Mouse (Mus musculus): ENCODE results near the gene Dync1h1. TPM values are rescaled to one million over a fixed set of nuclear protein-coding genes. Genes with fewer than 3 reads are reported as not detected.
"Not testable (repeated sequence)": the region's sequence is repeated elsewhere in the genome, so short reads cannot be mapped to it uniquely, and the experiment has no call there.

Dync1h1 gene
- polyA plus RNA-seq, 1 experiment from 2014 or later, result 51.0 TPM

- Histone ChIP-seq H3K27me3 (ENCODE audit: control insufficient read depth, insufficient read depth, low read length) (no peaks in the 10 kb centered on the region), H3K9me3 (replicated peaks; ENCODE audit: control insufficient read depth, low read length) (no peaks in the 10 kb centered on the region), H3K36me3 (ENCODE audit: control insufficient read depth, insufficient read depth, low read length) (no peaks in the 10 kb centered on the region), H3K27ac (ENCODE audit: low read depth, low read length) (no peak within 1 kb of the TSS; the same call in 1 of the 2 replicates), H3K4me3 (ENCODE audit: low read depth, low read length) (no peak within 1 kb of the TSS), H3K9ac (ENCODE audit: low read depth, low read length) (0 out of 2 replicates have a peak within 1 kb of the TSS, but pooled peaks have one; percentile 22), H3K4me1 (ENCODE audit: control insufficient read depth, insufficient read depth, low read length) (peaks cover 21% of the 10 kb centered on the region), H3K4me2 (peak within 1 kb of the TSS; percentile 6; the same call in 1 of the 2 replicates)
- 50% methylated on average over 4 of the region's 4 CpGs for WGBS (ENCODE audit: insufficient replicate concordance)
- ATAC-seq (replicated peaks; ENCODE audit: insufficient number of reproducible peaks, low FRiP score, low TSS enrichment), result no peak
Observed at GRCm38 (mm10) chr12:110702556-110702955, 101.3 kb downstream of the Dync1h1 start, which contains the start of gene Hsp90aa1. Gene Hsp90aa1, minus strand, starts transcription at chr12:110702728.

- 0 out of 2 replicates have a peak, but pooled peaks have one; percentile 32 for ATAC-seq (replicated peaks; ENCODE audit: insufficient number of reproducible peaks, low FRiP score, low TSS enrichment)
- Histone ChIP-seq H3K27ac (ENCODE audit: low read depth, low read length) (no peak overlapping the region), H3K4me3 (ENCODE audit: low read depth, low read length) (no peak overlapping the region), H3K4me1 (ENCODE audit: control insufficient read depth, insufficient read depth, low read length) (peaks cover 21% of the 10 kb centered on the region), H3K9ac (ENCODE audit: low read depth, low read length) (0 out of 2 replicates have a peak overlapping the region, but pooled peaks have one; percentile 4), H3K9me3 (replicated peaks; ENCODE audit: control insufficient read depth, low read length) (no peaks in the 10 kb centered on the region), H3K36me3 (ENCODE audit: control insufficient read depth, insufficient read depth, low read length) (no peaks in the 10 kb centered on the region), H3K4me2 (peak overlapping the region; percentile 6; the same call in 1 of the 2 replicates), H3K27me3 (ENCODE audit: control insufficient read depth, insufficient read depth, low read length) (no peaks in the 10 kb centered on the region)
- WGBS (ENCODE audit: insufficient replicate concordance), result 20% methylated on average over 8 of the region's 8 CpGs
Observed at GRCm38 (mm10) chr12:110703008-110703471, 101.8 kb downstream of the Dync1h1 start.

- WGBS (ENCODE audit: insufficient replicate concordance), result 66% methylated on average over 7 of the region's 7 CpGs
- no peak for ATAC-seq (replicated peaks; ENCODE audit: insufficient number of reproducible peaks, low FRiP score, low TSS enrichment)
Observed at GRCm38 (mm10) chr12:110703682-110704081, 102.4 kb downstream of the Dync1h1 start.

GRCm38 (mm10) chr12:110705419-110705818, 104.2 kb downstream of the Dync1h1 start:
- ATAC-seq (replicated peaks; ENCODE audit: insufficient number of reproducible peaks, low FRiP score, low TSS enrichment); H3K27ac ChIP-seq (ENCODE audit: low read depth, low read length); H3K4me3 ChIP-seq (ENCODE audit: low read depth, low read length); H3K9me3 ChIP-seq (replicated peaks; ENCODE audit: control insufficient read depth, low read length); H3K36me3 ChIP-seq (ENCODE audit: control insufficient read depth, insufficient read depth, low read length); H3K9ac ChIP-seq (ENCODE audit: low read depth, low read length); H3K4me2 ChIP-seq; H3K27me3 ChIP-seq (ENCODE audit: control insufficient read depth, insufficient read depth, low read length): not testable (repeated sequence)
- peaks cover 15% of the 10 kb centered on the region; the same call in 1 of the 2 replicates for H3K4me1 ChIP-seq (ENCODE audit: control insufficient read depth, insufficient read depth, low read length)
- WGBS (ENCODE audit: insufficient replicate concordance), result 89% methylated on average over 4 of the region's 4 CpGs

More at GRCm38 (mm10) chr12:110703682-110704081, 102.4 kb downstream of the Dync1h1 start:
- H3K27ac ChIP-seq (ENCODE audit: low read depth, low read length), result no peak overlapping the region
- H3K4me1 ChIP-seq (ENCODE audit: control insufficient read depth, insufficient read depth, low read length), result peaks cover 18% of the 10 kb centered on the region
- no peaks in the 10 kb centered on the region for H3K27me3 ChIP-seq (ENCODE audit: control insufficient read depth, insufficient read depth, low read length)
- no peak overlapping the region for H3K4me3 ChIP-seq (ENCODE audit: low read depth, low read length)
- H3K4me2 ChIP-seq, result no peak overlapping the region
- H3K36me3 ChIP-seq (ENCODE audit: control insufficient read depth, insufficient read depth, low read length), result no peaks in the 10 kb centered on the region
- H3K9me3 ChIP-seq (replicated peaks; ENCODE audit: control insufficient read depth, low read length), result no peaks in the 10 kb centered on the region
- no peak overlapping the region for H3K9ac ChIP-seq (ENCODE audit: low read depth, low read length)

GRCm38 (mm10) chr12:110706337-110707231, 105.3 kb downstream of the Dync1h1 start:
- WGBS (ENCODE audit: insufficient replicate concordance), result 1% methylated on average over 27 of the region's 27 CpGs
- Histone ChIP-seq H3K27ac (ENCODE audit: low read depth, low read length) (peak overlapping the region; percentile 46; the same call in 1 of the 2 replicates), H3K4me1 (ENCODE audit: control insufficient read depth, insufficient read depth, low read length) (peaks cover 13% of the 10 kb centered on the region; the same call in 1 of the 2 replicates), H3K4me2 (peak overlapping the region; percentile 75), H3K4me3 (ENCODE audit: low read depth, low read length) (peak overlapping the region; percentile 51), H3K27me3 (ENCODE audit: control insufficient read depth, insufficient read depth, low read length) (no peaks in the 10 kb centered on the region), H3K36me3 (ENCODE audit: control insufficient read depth, insufficient read depth, low read length) (no peaks in the 10 kb centered on the region), H3K9ac (ENCODE audit: low read depth, low read length) (peak overlapping the region; percentile 72), H3K9me3 (replicated peaks; ENCODE audit: control insufficient read depth, low read length) (no peaks in the 10 kb centered on the region)
- ATAC-seq (replicated peaks; ENCODE audit: insufficient number of reproducible peaks, low FRiP score, low TSS enrichment), result peak; percentile 76; the same call in 1 of the 2 replicates

GRCm38 (mm10) chr12:110707451-110707850, 106.2 kb downstream of the Dync1h1 start:
- no peaks in the 10 kb centered on the region for H3K27me3 ChIP-seq (ENCODE audit: control insufficient read depth, insufficient read depth, low read length)
- no peak overlapping the region for H3K9ac ChIP-seq (ENCODE audit: low read depth, low read length)
- ATAC-seq (replicated peaks; ENCODE audit: insufficient number of reproducible peaks, low FRiP score, low TSS enrichment), result no peak
- 85% methylated on average over 7 of the region's 7 CpGs for WGBS (ENCODE audit: insufficient replicate concordance)
- H3K4me3 ChIP-seq (ENCODE audit: low read depth, low read length), result no peak overlapping the region
- H3K4me2 ChIP-seq, result peak overlapping the region; percentile 75
- H3K4me1 ChIP-seq (ENCODE audit: control insufficient read depth, insufficient read depth, low read length), result peaks cover 9% of the 10 kb centered on the region; the same call in 1 of the 2 replicates
- no peak overlapping the region for H3K27ac ChIP-seq (ENCODE audit: low read depth, low read length)
- H3K36me3 ChIP-seq (ENCODE audit: control insufficient read depth, insufficient read depth, low read length), result no peaks in the 10 kb centered on the region
- H3K9me3 ChIP-seq (replicated peaks; ENCODE audit: control insufficient read depth, low read length), result no peaks in the 10 kb centered on the region

- H3K9me3 ChIP-seq (replicated peaks; ENCODE audit: control insufficient read depth, low read length), result no peaks in the 10 kb centered on the region
- H3K4me1 ChIP-seq (ENCODE audit: control insufficient read depth, insufficient read depth, low read length), result peaks cover 5% of the 10 kb centered on the region; the same call in 1 of the 2 replicates
- no peaks in the 10 kb centered on the region for H3K27me3 ChIP-seq (ENCODE audit: control insufficient read depth, insufficient read depth, low read length)
- 61% methylated on average over 5 of the region's 5 CpGs for WGBS (ENCODE audit: insufficient replicate concordance)
- no peak overlapping the region for H3K27ac ChIP-seq (ENCODE audit: low read depth, low read length)
- no peak overlapping the region for H3K9ac ChIP-seq (ENCODE audit: low read depth, low read length)
- H3K4me2 ChIP-seq, result no peak overlapping the region
- ATAC-seq (replicated peaks; ENCODE audit: insufficient number of reproducible peaks, low FRiP score, low TSS enrichment), result no peak
- no peaks in the 10 kb centered on the region for H3K36me3 ChIP-seq (ENCODE audit: control insufficient read depth, insufficient read depth, low read length)
- no peak overlapping the region for H3K4me3 ChIP-seq (ENCODE audit: low read depth, low read length)
Observed at GRCm38 (mm10) chr12:110711270-110711669, 110.0 kb downstream of the Dync1h1 start.

GRCm38 (mm10) chr12:110713784-110714183, 112.5 kb downstream of the Dync1h1 start:
- H3K4me1 ChIP-seq (ENCODE audit: control insufficient read depth, insufficient read depth, low read length), result no peaks in the 10 kb centered on the region
- H3K9ac ChIP-seq (ENCODE audit: low read depth, low read length), result no peak overlapping the region
- H3K4me3 ChIP-seq (ENCODE audit: low read depth, low read length), result no peak overlapping the region
- H3K9me3 ChIP-seq (replicated peaks; ENCODE audit: control insufficient read depth, low read length), result no peaks in the 10 kb centered on the region
- peaks cover 2% of the 10 kb centered on the region for H3K27me3 ChIP-seq (ENCODE audit: control insufficient read depth, insufficient read depth, low read length)
- H3K4me2 ChIP-seq, result no peak overlapping the region
- WGBS (ENCODE audit: insufficient replicate concordance), result 92% methylated on average over 6 of the region's 6 CpGs
- no peak overlapping the region for H3K27ac ChIP-seq (ENCODE audit: low read depth, low read length)
- ATAC-seq (replicated peaks; ENCODE audit: insufficient number of reproducible peaks, low FRiP score, low TSS enrichment), result no peak
- H3K36me3 ChIP-seq (ENCODE audit: control insufficient read depth, insufficient read depth, low read length), result no peaks in the 10 kb centered on the region
